Mouse (Mus musculus) intestine, postnatal 0 days (tissue): ENCODE measurements around the gene Slc22a23. TPM values are rescaled to one million over a fixed set of nuclear protein-coding genes. Genes with fewer than 3 reads are reported as not detected.
A peak's percentile ranks its signal among the peaks of the same experiment; 100 is the strongest.

Source experiments
- ATAC-seq: fragments of 200-750 bp; cut with Nextera tagmentation; 2 replicates; pipeline ENCODE4 v1.8.0; 2017; ENCODE audit warnings: mild to moderate bottlenecking, moderate TSS enrichment, moderate library complexity
- H3K27ac ChIP-seq: fragments of 300-500 bp; sonication (generic); 2 replicates; pipeline ENCODE4 v1.5.1; 2014; ENCODE audit warnings: mild to moderate bottlenecking, low read depth, low read length, moderate library complexity
- H3K27me3 ChIP-seq: fragments of 300-500 bp; sonication (generic); replicated peaks from 2 replicates; pipeline ENCODE4 v1.6.1; 2014; ENCODE audit warnings: low read length, mixed read lengths; ENCODE audit not compliant: control insufficient read depth, insufficient read depth
- H3K36me3 ChIP-seq: fragments of 300-500 bp; sonication (generic); 2 replicates; pipeline ENCODE4 v1.6.1; 2014; ENCODE audit warnings: mild to moderate bottlenecking, moderate library complexity; ENCODE audit not compliant: control insufficient read depth, insufficient read depth
- H3K4me1 ChIP-seq: fragments of 300-500 bp; sonication (generic); replicated peaks from 2 replicates; pipeline ENCODE4 v1.6.1; 2014; ENCODE audit warnings: antibody characterized with exemption, low read length, mixed read lengths; ENCODE audit not compliant: control insufficient read depth, insufficient read depth
- H3K4me2 ChIP-seq: fragments of 300-500 bp; sonication (generic); replicated peaks from 2 replicates; pipeline ENCODE4 v1.6.1; 2014; ENCODE audit warnings: low read depth, mild to moderate bottlenecking, moderate library complexity
- H3K4me3 ChIP-seq: fragments of 300-500 bp; sonication (generic); 2 replicates; pipeline ENCODE4 v1.5.1; 2014; ENCODE audit warnings: low read depth, low read length
- H3K9ac ChIP-seq: fragments of 300-500 bp; sonication (generic); 2 replicates; pipeline ENCODE4 v1.6.1; 2014; ENCODE audit warnings: mild to moderate bottlenecking, low read depth, low read length
- H3K9me3 ChIP-seq: fragments of 300-500 bp; sonication (generic); 2 replicates; pipeline ENCODE4 v1.6.1; 2016; ENCODE audit warnings: mixed run types; ENCODE audit not compliant: control insufficient read depth
- CTCF ChIP-seq: sonication (generic); IDR thresholded peaks from 2 replicates; pipeline ENCODE4 v1.5.1; 2016; ENCODE audit warnings: low read depth, mild to moderate bottlenecking, control low read depth, antibody characterized with exemption, moderate library complexity
- whole genome bisulfite sequencing: fragments of 180-500 bp; shearing (Covaris S2); extraction: QIAGEN DNeasy Blood & Tissue Kit; methylation state at CpG from one replicate; pipeline ENCODE4 v1.1.7; 2014; 5-methylcytosine and 5-hydroxymethylcytosine counted together
- polyA plus RNA-seq: library from polyadenylated mRNA; unstranded; fragments of >200 nt; fragmentation: Nextera tagmentation; extraction: Ambion mirVana; gene quantifications from 2 replicates; pipeline ENCODE4 v1.2.1, GENCODE M21; 2015

Gene Slc22a23
- polyA plus RNA-seq, 1 experiment from 2014 or later = 3.4 TPM

GRCm38 (mm10) chr13:34240087-34240428 lies 104.9 kb downstream of the Slc22a23 start:
- Histone ChIP-seq H3K4me2 (peak overlapping the region; percentile 40), H3K36me3 (no peaks in the 10 kb centered on the region), H3K4me3 (no peak overlapping the region), H3K4me1 (no peaks in the 10 kb centered on the region; the same call in 1 of the 2 replicates), H3K9me3 (no peaks in the 10 kb centered on the region), H3K9ac (no peak overlapping the region), H3K27ac (peak overlapping the region; percentile 6; the same call in 1 of the 2 replicates), H3K27me3 (no peaks in the 10 kb centered on the region)
- peak; percentile 60 for ATAC-seq
- 56% methylated on average over 3 of the region's 3 CpGs for whole genome bisulfite sequencing
- peak; percentile 27; the same call in 1 of the 2 replicates for TF ChIP-seq CTCF

GRCm38 (mm10) chr13:34239371-34240086 lies 105.5 kb downstream of the Slc22a23 start:
- no peaks in the 10 kb centered on the region for H3K9me3 ChIP-seq
- peak overlapping the region; percentile 40 for H3K4me2 ChIP-seq
- peak; percentile 73 for ATAC-seq
- peak overlapping the region; percentile 50 for H3K27ac ChIP-seq
- TF ChIP-seq CTCF = no peak
- H3K9ac ChIP-seq = no peak overlapping the region; the same call in 1 of the 2 replicates
- no peaks in the 10 kb centered on the region for H3K36me3 ChIP-seq
- WGBS = 25% methylated on average over 11 of the region's 11 CpGs
- H3K4me1 ChIP-seq = no peaks in the 10 kb centered on the region; the same call in 1 of the 2 replicates
- H3K27me3 ChIP-seq = no peaks in the 10 kb centered on the region
- no peak overlapping the region for H3K4me3 ChIP-seq

GRCm38 (mm10) chr13:34238646-34239290 lies 106.2 kb downstream of the Slc22a23 start:
- no peaks in the 10 kb centered on the region; the same call in 1 of the 2 replicates for H3K4me1 ChIP-seq
- no peak overlapping the region for H3K4me3 ChIP-seq
- no peaks in the 10 kb centered on the region for H3K9me3 ChIP-seq
- no peak for ATAC-seq
- H3K27me3 ChIP-seq = no peaks in the 10 kb centered on the region
- H3K9ac ChIP-seq = no peak overlapping the region; the same call in 1 of the 2 replicates
- peak overlapping the region; percentile 50 for H3K27ac ChIP-seq
- no peaks in the 10 kb centered on the region for H3K36me3 ChIP-seq
- TF ChIP-seq CTCF = no peak
- H3K4me2 ChIP-seq = peak overlapping the region; percentile 40; the same call in 1 of the 2 replicates
- WGBS = 48% methylated on average over 14 of the region's 14 CpGs

GRCm38 (mm10) chr13:34235056-34235455 lies 109.9 kb downstream of the Slc22a23 start:
- WGBS = 95% methylated on average over 6 of the region's 6 CpGs
- Histone ChIP-seq H3K4me2 (no peak overlapping the region), H3K27me3 (no peaks in the 10 kb centered on the region), H3K9me3 (no peaks in the 10 kb centered on the region), H3K27ac (no peak overlapping the region), H3K4me1 (no peaks in the 10 kb centered on the region; the same call in 1 of the 2 replicates), H3K36me3 (no peaks in the 10 kb centered on the region), H3K9ac (no peak overlapping the region), H3K4me3 (no peak overlapping the region)
- no peak for ATAC-seq
- TF ChIP-seq CTCF = no peak

- TF ChIP-seq CTCF = no peak
- Histone ChIP-seq H3K4me2 (no peak overlapping the region), H3K27me3 (no peaks in the 10 kb centered on the region), H3K4me3 (no peak overlapping the region), H3K36me3 (no peaks in the 10 kb centered on the region), H3K9ac (no peak overlapping the region), H3K4me1 (no peaks in the 10 kb centered on the region; the same call in 1 of the 2 replicates), H3K27ac (no peak overlapping the region), H3K9me3 (no peaks in the 10 kb centered on the region)
- no peak for ATAC-seq
- WGBS = 74% methylated on average over 5 of the region's 5 CpGs
Observed at GRCm38 (mm10) chr13:34234439-34234838, 110.5 kb downstream of the Slc22a23 start.

GRCm38 (mm10) chr13:34232992-34233391 lies 112.0 kb downstream of the Slc22a23 start:
- TF ChIP-seq CTCF = no peak
- H3K4me2 ChIP-seq = no peak overlapping the region
- H3K27me3 ChIP-seq = no peaks in the 10 kb centered on the region
- H3K27ac ChIP-seq = no peak overlapping the region
- WGBS = 73% methylated on average over 6 of the region's 6 CpGs
- no peaks in the 10 kb centered on the region for H3K9me3 ChIP-seq
- no peaks in the 10 kb centered on the region for H3K36me3 ChIP-seq
- H3K4me3 ChIP-seq = no peak overlapping the region
- H3K4me1 ChIP-seq = no peaks in the 10 kb centered on the region
- ATAC-seq = no peak
- H3K9ac ChIP-seq = no peak overlapping the region
